Mouse (Mus musculus): ENCODE results near the gene Dusp28.

- TF ChIP-seq JUND (conservative IDR thresholded peaks at IDR 0.05; ENCODE audit: low read depth, low read length) (no peak), EP300 (IDR thresholded peaks at IDR 0.05; ENCODE audit: low read length) (no peak), MEF2A (IDR thresholded peaks at IDR 0.05; ENCODE audit: borderline replicate concordance, low read depth, low read length) (no peak), CTCF (conservative IDR thresholded peaks at IDR 0.05 in 1 of 2, IDR thresholded peaks at IDR 0.05 in 1 of 2; ENCODE audit: low read depth in 2 of 2, low read length in 2 of 2) (no peak), ZNF384 (IDR thresholded peaks at IDR 0.05; ENCODE audit: low read depth, low read length) (no peak), USF2 (conservative IDR thresholded peaks at IDR 0.05; ENCODE audit: low read depth, low read length) (no peak), TCF12 (IDR thresholded peaks at IDR 0.05; ENCODE audit: low read depth, low read length) (no peak)
These were observed 31.0 kb downstream of the Dusp28 start for GRCm38 (mm10) chr1:92937797-92938196.

Data from CH12.LX (cell line).